Mouse (Mus musculus) cerebellum, adult 2 months (tissue): ENCODE results near the gene Ctdspl. TPM values are rescaled to one million over a fixed set of nuclear protein-coding genes. Genes with fewer than 3 reads are reported as not detected.

Experiments used
- DNase-seq, 2 experiments: peaks; one replicate each; pipeline ENCODE4 v3.0.0; 2021
- H3K27ac ChIP-seq: fragments of 200-500 bp; 2 replicates; pipeline ENCODE4 v1.5.1; 2012; ENCODE audit warnings: low read length, control low read depth, inconsistent platforms; ENCODE audit not compliant: insufficient read depth
- H3K27me3 ChIP-seq: fragments of 200-500 bp; 2 replicates; pipeline ENCODE4 v1.6.1; 2012; ENCODE audit warnings: inconsistent platforms, mild to moderate bottlenecking, low read length, moderate library complexity; ENCODE audit not compliant: control insufficient read depth, insufficient read depth
- H3K4me1 ChIP-seq: fragments of 200-500 bp; 2 replicates; pipeline ENCODE4 v1.6.1; 2011; ENCODE audit warnings: low read length; ENCODE audit not compliant: control insufficient read depth, insufficient read depth
- H3K4me3 ChIP-seq: fragments of 200-500 bp; replicated peaks from 2 replicates; pipeline ENCODE3; 2011; ENCODE audit warnings: mild to moderate bottlenecking, low read depth, low read length, control low read depth; ENCODE audit not compliant: insufficient read depth
- CTCF ChIP-seq: fragments of 200-500 bp; IDR thresholded peaks from 2 replicates; pipeline ENCODE4 v1.5.1; 2011; ENCODE audit warnings: low read depth, mild to moderate bottlenecking, control low read depth, low read length, moderate library complexity, borderline replicate concordance; ENCODE audit not compliant: insufficient read depth
- POLR2A ChIP-seq: fragments of 200-500 bp; IDR thresholded peaks from 2 replicates; pipeline ENCODE4 v1.6.1; 2011; ENCODE audit warnings: low read length, control low read depth, borderline replicate concordance; ENCODE audit not compliant: insufficient read depth
- WGBS: fragments of 180-500 bp; shearing (Covaris S2); methylation state at CpG from one replicate; pipeline ENCODE4 v1.1.7; 2018; 5-methylcytosine and 5-hydroxymethylcytosine counted together
- polyA plus RNA-seq: library from polyadenylated mRNA; depleted of rRNA; stranded (reverse); fragments of >200 nt; gene quantifications from 2 replicates; pipeline ENCODE4 v1.2.3, GENCODE M21; 2012; rRNA removed

Ctdspl gene
- polyA plus RNA-seq, 1 experiment, result 10.3 TPM

DNA sequence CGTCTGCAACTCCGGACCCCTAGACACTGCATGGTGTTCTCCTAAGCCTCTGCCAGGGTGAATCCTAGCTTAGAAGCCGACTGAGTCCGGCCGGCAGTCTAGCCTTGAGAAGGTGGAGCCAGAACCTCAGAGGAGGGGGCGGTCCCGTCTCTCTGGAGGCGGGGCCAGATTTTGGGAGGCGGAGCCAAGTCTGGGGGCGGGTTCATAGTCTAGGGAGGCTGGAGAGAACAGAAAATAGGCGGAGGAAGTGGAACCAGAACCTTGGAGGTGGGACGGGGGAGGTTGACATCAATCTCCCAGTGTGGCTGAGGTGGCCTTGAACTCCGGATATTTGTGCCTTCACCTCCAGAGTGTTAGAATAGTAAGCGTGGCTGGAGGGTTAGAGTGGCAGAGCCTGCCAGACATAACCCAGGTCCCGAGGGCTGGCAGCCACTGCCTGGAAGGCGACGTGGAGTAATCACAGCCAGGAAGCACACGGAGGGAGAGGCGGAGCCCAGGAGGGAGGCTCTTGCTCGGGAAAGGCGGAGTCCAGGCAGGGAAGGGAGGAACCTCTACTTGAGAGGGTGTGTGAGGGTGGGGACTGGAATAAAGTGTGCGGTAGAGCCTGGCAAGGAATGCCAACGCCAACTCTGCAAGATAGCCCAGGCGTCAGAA is 162.0 kb downstream of the Ctdspl start:
- Histone ChIP-seq H3K4me1 (peaks cover 7% of the 10 kb centered on the region; the same call in 1 of the 2 replicates), H3K27me3 (no peaks in the 10 kb centered on the region), H3K4me3 (peak overlapping the region; percentile 48), H3K27ac (no peak overlapping the region)
- WGBS, result 5% methylated on average over 24 of the region's 24 CpGs
- TF ChIP-seq CTCF (no peak), POLR2A (no peak)
- DNase-seq, result peak; percentile 65 to 76

DNA sequence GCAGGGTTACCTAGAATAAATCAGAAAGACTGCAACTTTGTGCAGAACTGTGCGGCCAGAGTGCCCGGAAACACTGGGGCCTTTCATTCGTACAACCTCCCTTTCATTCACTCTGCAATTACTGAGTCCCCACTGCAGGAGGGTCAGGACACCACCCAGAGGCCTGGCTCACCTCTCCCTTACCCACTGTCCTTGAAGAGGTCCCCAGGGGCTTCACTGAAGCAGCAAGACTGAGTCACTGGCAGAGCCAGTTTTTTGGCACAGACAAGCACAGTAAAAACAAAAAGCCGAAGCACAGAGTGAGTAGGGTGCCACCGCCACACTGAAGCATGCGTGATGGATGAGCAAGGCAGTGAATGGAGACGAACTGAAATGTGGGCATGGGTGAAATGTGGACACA is 163.2 kb downstream of the Ctdspl start:
- H3K4me1 ChIP-seq, result peaks cover 7% of the 10 kb centered on the region; the same call in 1 of the 2 replicates
- no peaks in the 10 kb centered on the region for H3K27me3 ChIP-seq
- H3K4me3 ChIP-seq, result no peak overlapping the region
- no peak overlapping the region for H3K27ac ChIP-seq
- TF ChIP-seq POLR2A (no peak), CTCF (no peak)
- 84% methylated on average over 7 of the region's 7 CpGs for WGBS
- no peak for DNase-seq

DNA sequence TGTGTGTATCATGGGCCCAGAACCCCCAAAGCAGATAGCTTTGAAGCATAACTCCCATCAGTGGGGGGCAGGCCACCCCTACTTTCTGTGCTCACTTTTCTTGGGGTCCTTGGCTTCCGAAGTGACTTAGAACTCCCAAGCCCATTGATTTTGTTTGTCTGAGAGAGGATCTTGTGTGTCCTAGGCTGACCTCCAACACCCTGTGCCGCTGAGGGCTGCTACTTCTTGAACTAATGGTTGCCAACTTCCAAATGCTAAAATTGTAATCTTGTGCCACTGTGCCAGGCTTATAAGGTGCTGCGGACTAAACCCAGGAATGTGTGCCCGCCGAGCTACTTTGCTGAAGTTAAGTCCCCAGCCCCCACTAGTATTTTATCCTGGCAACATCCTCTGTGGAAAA is 164.2 kb downstream of the Ctdspl start:
- no peak for DNase-seq
- Histone ChIP-seq H3K27ac (no peak overlapping the region), H3K4me3 (no peak overlapping the region), H3K27me3 (no peaks in the 10 kb centered on the region), H3K4me1 (peaks cover 7% of the 10 kb centered on the region; the same call in 1 of the 2 replicates)
- TF ChIP-seq CTCF (no peak), POLR2A (no peak)
- 86% methylated on average over 5 of the region's 5 CpGs for whole genome bisulfite sequencing

DNA sequence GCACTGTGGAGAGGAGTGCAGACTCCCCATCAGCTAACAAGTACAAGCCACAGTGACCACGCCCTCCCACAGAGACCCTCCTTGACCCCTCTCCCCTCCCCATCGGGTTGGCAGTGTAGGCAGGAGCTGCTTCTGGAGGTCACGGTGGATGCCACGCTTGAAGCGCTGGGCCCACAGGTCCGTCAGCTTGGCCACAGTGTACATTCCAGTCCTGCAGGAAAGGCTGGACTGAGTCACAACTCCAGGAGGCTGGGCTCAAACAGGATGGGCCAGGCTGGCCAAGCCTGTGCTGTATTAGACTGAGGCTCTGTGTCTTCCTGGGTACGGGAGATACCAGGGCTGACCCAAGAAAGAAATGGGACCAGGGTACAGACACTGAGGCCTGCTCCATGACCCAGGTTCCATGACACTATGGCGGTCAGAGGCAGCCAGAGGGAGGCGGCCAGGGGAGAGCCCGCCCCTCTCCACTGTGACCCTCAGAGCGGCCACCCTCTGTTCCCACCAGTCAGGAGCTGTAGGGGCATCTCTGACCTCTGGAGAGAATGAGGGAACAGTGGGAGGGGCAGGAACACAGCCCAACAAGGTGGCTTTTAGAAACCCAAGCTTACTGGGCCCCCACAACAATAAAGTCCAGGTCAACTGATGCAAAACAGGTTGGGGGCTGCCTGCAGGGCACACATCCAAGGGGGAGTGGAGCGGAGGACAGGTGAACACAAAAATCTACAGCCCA is 165.5 kb downstream of the Ctdspl start:
- 73% methylated on average over 12 of the region's 12 CpGs for WGBS
- Histone ChIP-seq H3K4me3 (no peak overlapping the region), H3K27me3 (no peaks in the 10 kb centered on the region), H3K27ac (no peak overlapping the region), H3K4me1 (peaks cover 7% of the 10 kb centered on the region; the same call in 1 of the 2 replicates)
- TF ChIP-seq CTCF, result no peak
- TF ChIP-seq POLR2A, result no peak
- no peak for DNase-seq

DNA sequence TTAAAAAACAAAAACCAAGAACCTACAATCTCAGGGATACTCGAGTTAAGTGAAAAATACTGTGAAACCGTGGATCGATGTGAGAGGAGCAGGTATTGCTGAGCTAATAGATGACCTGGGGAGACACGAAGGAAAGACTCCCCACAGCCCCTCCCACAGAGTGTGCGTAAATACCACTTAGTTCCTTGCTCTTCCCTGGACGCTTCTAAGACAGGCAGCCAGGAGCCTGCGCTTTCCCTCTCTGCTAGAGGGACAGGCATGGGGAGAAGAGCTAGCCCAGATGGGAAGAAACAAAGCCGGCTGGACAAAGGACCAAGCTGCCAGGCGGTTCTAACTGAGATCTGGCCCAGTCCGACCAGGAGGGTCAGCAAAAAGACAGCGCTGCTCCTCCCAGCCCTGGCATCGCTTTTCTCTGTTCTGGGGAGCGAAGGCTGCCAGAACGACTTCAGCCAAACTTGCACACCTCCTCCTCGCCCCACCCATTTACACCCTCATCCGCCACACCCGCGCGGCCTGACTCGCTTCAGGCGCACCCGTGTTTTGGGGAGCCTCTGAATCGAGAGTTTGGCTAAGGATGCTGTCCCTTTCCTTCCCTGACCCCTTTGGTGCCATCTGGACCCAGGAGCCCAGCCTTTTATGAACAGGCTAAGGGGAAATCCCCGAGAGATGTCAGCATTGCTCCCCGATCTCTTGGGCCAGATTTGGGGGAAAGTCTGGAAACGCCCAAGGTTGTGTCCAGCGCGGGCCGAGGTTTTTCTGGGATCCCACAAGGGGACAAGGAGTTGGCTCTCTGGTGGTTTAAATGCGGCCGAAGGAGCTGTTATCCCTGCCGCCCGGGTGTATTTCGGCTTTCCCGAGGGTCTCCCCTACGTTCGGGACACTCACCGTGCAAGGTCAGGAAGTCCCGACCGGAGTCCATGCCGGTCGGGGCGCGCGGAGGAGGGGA is 166.5 kb downstream of the Ctdspl start:
- WGBS, result 2% methylated on average over 45 of the region's 45 CpGs
- H3K4me3 ChIP-seq, result peak overlapping the region; percentile 68
- no peak overlapping the region for H3K27ac ChIP-seq
- H3K4me1 ChIP-seq, result peaks cover 7% of the 10 kb centered on the region; the same call in 1 of the 2 replicates
- DNase-seq, result peak; percentile 54 to 64
- TF ChIP-seq POLR2A (peak; percentile 19; the same call in 1 of the 2 replicates), CTCF (no peak)
- no peaks in the 10 kb centered on the region for H3K27me3 ChIP-seq

Other genes starting within 250 kb of the Ctdspl start
- gene Vill, start 126.3 kb downstream of the Ctdspl start, polyA plus RNA-seq, result 0.47 and 0.57 TPM in 2 replicates
- gene Plcd1, start 167.0 kb downstream of the Ctdspl start, polyA plus RNA-seq, result 14.7 and 16.3 TPM in 2 replicates
- 1.2 and 2.1 TPM in 2 replicates for gene Dlec1, start 176.0 kb downstream of the Ctdspl start, polyA plus RNA-seq
- gene Acaa1b, start 230.6 kb downstream of the Ctdspl start, polyA plus RNA-seq, result 0.52 and 1.2 TPM in 2 replicates
- not detected in 2 replicates for gene Gm47289, start 232.7 kb downstream of the Ctdspl start, polyA plus RNA-seq